Mouse (Mus musculus) lung, postnatal 36 days (tissue): ENCODE results near the gene Kifap3.

ENCODE experiments used
- DNase-seq: peaks from one replicate; pipeline ENCODE4 v3.0.0; 2022; ENCODE audit warnings: mixed read lengths

The Kifap3 gene

GRCm38 (mm10) chr1:163893774-163894527 is 114.6 kb downstream of the Kifap3 start:
- peak; percentile 15 for DNase-seq

GRCm38 (mm10) chr1:163898291-163898764 is 118.9 kb downstream of the Kifap3 start:
- no peak for DNase-seq

GRCm38 (mm10) chr1:163899575-163899974 is 120.2 kb downstream of the Kifap3 start:
- DNase-seq, result no peak

DNA sequence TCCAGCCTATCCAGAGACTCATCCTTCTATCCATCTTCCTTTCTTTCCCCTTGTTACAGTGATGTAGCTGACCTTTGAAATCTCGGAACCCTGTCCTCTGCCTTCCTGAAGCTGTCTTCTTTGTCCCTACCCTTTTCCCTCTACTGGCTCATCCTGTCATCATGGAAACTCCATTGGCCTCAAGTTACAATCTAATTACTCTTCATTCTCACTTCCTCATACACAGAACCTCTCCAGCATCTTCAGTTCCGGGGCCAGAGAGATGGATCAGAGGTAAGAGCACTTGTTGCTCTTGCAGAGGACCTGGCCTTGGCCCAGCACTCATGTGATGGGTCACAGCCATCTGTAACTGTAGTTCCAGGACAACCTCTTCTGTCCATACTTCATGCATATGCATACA is 120.8 kb downstream of the Kifap3 start:
- DNase-seq, result no peak

- no peak for DNase-seq
Measured at GRCm38 (mm10) chr1:163903411-163903810, 124.0 kb downstream of the Kifap3 start.

- no peak for DNase-seq
Measured at GRCm38 (mm10) chr1:163907007-163907811, 127.8 kb downstream of the Kifap3 start.

DNA sequence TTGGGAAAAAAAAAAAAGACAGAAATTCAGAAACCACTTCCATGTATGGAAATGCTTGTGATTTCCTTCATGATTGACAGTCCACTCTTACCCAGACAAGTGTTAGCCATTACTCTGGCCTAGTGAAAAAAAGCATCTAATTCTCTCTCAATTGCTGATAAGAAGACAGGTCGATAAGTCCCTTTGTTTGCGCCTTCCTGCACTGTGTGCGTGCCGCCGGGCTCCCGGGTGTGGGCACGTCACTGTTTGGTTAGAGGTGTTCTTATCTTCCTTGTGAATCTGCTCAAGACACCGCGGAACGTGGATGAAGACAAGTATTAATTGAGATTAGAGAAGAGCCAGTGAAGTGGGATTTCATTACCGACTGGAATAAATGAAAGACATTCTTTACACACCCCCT is 129.0 kb downstream of the Kifap3 start:
- no peak for DNase-seq

DNA sequence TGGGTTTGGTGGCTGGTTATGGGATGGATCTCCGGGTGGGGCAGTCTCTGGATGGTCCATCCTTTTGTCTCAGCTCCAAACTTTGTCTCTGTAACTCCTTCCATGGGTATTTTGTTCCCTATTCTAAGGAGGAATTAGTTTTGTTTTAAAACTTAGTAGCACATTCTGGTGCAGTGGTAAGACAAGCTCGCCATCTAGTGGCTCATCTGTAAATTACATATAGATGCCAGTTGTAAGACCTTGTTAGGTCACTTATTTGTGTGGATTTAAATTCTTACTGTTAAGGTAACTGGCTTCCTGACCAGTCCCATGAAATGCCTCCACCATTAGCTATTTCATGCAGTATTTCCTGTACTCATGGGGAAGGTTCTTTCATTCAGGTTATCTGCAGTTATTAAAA is 131.0 kb downstream of the Kifap3 start:
- DNase-seq, result peak; percentile 74

DNA sequence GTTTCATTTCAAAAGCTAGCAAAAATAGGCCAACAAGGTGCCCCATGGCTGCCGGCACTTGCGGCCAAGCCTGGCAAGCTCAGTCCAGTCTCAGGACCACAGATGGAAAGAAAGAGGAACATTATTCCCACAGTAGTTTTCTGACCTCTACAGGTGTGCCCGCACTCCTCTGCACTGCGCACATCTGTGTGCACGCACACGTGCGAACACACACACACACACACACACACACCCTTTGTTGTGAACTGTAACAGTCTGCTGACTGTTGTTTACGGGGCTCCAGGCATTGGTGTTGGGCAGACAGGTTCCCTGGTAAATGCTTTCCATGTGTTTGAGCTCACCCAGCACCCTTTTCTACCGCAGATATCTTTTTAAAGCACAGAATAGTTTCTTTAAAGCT is 131.4 kb downstream of the Kifap3 start:
- no peak for DNase-seq

- no peak for DNase-seq
Measured at GRCm38 (mm10) chr1:163911981-163912380, 132.6 kb downstream of the Kifap3 start.

DNA sequence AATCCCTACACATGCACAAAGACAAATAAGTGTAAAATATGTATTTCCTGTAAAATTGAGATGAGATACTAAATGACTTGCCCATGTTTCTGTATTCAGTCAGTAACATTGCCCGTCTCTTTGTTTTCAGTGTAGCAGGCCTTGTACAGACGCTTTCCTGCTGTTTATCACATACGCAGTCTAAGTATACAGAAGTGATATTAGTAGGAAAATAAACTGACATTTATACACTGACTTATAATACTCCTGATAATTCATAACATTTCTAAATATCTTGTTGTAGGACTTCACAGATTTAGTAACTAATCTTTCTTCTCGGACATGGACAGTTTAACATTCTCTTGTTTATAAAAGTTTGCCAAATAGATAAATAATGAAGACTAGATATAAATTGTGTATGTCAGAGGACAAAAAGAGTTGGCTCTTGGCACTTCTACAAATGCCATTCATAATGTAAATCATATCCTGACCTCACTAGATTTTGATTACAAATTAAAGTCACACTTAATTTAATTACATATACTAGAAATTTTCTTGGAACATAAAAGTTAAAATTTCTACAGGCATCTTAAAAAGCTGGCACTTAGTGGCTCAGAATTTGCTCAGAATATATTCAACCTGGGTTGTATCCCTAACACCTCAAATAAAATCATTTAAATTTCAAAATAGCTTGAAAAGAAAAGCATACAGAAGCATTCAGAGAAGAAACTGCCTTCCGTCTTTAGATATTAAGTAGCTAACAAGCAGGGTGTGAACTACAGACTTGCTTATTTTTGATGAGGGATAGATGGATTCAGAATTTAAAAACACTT is 138.2 kb downstream of the Kifap3 start:
- DNase-seq, result no peak

GRCm38 (mm10) chr1:163924093-163924492 is 144.7 kb downstream of the Kifap3 start:
- DNase-seq, result no peak

GRCm38 (mm10) chr1:163928846-163929245 is 149.5 kb downstream of the Kifap3 start, which contains the start of gene Scyl3:
TSS of gene Scyl3 (plus strand) at chr1:163929100.
- no peak for DNase-seq

DNA sequence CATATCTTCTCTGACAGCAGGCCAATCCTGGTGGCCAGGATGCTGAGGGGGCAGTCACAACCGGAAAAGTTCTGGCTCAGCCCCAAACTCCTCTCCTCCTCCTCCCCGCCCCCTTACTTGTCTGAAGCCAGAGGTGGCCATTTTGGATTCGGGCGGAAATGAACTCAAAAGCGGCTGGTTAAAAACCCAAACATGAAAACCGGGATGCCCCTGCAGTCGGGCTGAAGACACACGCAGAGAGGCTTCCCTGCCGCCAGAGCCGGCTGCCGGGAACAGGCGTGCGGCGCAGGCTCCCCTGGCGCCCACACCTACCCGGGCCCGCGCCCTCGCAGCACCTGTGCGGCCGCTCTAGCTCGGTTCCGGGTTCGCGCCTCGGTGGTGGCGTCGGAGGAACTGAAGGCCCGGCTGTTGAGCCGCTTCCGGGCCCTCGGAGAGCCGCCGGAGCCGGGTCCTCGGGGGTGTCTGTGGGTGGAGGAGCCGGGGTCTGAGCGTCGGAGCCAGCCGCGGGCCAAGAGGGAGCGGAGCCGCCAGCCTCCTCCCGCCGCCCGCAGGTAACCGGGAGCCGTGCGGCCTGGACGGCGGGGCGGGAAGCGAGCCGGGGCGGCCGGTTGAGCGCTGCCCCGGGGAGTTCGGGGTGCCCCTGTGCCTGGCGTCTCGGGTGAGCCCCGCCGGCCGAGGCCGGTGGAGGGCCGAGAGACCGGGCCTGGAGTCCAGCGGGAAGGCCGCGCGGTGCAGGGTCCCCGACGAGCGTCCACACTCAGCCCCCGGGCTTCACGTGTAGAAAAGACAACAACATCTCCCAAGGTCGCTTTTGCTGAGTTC is 150.5 kb downstream of the Kifap3 start:
- peak; percentile 92 for DNase-seq

DNA sequence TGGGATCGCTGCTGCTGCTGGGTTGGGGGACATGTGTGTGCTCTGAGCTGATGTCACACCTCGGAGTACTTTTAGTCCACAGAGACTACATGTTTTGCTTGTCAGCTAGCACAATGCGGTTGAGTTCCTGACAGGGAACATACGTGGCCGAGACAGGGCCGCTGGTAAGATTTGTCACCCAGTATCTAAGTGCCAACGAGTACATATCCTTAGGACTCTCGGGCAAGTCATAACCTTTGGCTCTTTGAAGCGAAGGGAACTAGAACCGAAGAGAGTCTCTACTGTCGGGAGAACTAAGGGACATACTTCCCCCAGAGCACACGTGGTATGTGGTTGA is 151.0 kb downstream of the Kifap3 start:
- peak; percentile 1 for DNase-seq

DNA sequence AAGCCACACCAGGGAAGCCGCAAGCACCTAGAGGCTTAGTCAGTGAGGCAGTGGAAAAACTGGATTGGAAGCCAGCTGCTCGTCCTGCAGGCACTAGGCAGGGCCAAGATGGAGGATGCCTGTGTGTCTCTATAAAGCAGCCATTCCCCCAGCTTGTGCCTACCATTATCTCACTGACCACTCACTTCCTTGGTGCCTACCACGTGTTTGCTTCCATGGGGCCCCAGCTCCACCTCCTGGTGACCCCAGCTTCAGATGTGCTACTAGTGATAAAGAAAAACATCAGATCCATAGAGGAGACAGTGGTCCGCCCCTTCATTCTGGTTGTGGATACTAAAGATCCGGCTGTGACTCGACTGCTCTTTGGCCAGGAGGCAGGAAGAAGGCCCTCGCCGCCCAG is 152.4 kb downstream of the Kifap3 start:
- DNase-seq, result no peak

DNA sequence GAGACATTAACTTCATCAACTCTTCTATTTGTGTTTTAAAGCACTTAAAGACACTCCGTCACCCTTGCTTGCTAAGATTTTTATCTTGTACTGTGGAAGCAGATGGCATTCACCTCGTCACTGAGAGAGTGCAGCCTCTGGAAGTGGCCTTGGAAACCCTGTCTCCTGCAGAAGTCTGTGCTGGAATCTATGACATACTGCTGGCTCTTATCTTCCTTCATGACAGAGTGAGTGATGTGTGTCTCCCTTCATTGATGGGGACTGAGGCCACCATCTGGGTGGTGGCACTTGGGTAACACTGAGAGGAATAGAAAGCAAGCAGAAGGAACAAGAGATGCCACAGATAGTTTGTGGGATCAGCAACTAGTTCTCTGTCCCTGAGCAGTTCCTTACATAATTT is 155.2 kb downstream of the Kifap3 start:
- DNase-seq, result no peak

GRCm38 (mm10) chr1:163942056-163942455 is 162.7 kb downstream of the Kifap3 start:
- DNase-seq, result no peak

DNA sequence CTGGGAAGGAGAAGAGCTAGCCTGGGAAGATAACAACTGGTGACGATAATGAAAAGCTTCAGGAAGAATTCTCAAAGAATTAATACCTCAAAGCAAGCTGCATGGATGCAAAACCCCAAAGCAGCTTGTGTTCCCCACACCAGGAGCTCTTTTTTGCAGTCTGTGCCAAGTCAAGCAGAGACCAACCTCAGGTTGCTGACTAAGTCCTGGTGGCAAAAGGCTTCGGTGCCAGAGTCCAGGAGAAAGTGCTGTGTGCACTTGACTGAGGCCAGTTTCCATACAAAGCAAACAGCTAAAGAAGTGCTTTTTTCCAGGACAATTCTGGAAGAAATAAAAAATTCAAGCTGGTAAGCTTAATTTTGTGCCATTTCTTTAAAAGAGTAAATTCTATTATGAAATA is 174.0 kb downstream of the Kifap3 start:
- no peak for DNase-seq

- no peak for DNase-seq
Measured at GRCm38 (mm10) chr1:163958036-163958435, 178.7 kb downstream of the Kifap3 start.

- no peak for DNase-seq
Measured at GRCm38 (mm10) chr1:163964008-163964689, 184.8 kb downstream of the Kifap3 start.
